Mouse (Mus musculus): Measurements from ENCODE around the gene Hdac7. TPM values are rescaled to one million over a fixed set of nuclear protein-coding genes. Genes with fewer than 3 reads are reported as not detected.

Hdac7 gene
- total and polyA plus RNA-seq, 2 experiments from 2014 or later, result 23.7 to 28.6 TPM

- peaks cover 42% of the 10 kb centered on the region for H3K4me1 ChIP-seq (ENCODE audit: insufficient read depth, low read length)
- no peaks in the 10 kb centered on the region for H3K36me3 ChIP-seq (ENCODE audit: insufficient read depth, low read length)
- no peak for ATAC-seq
- H3K27me3 ChIP-seq (ENCODE audit: insufficient read depth, low read length), result no peaks in the 10 kb centered on the region
- DNase-seq (ENCODE audit: low spot score), result no peak
- no peak for TF ChIP-seq CTCF (IDR thresholded peaks at IDR 0.05; ENCODE audit: low read depth)
- H3K9ac ChIP-seq (replicated peaks; ENCODE audit: low read length), result no peak overlapping the region
- H3K4me3 ChIP-seq (ENCODE audit: low read length), result no peak overlapping the region
- H3K4me2 ChIP-seq (ENCODE audit: low read depth, low read length), result no peak overlapping the region
- no peaks in the 10 kb centered on the region for H3K9me3 ChIP-seq (ENCODE audit: low read length)
- 58% methylated on average over 6 of the region's 6 CpGs for WGBS
- peak overlapping the region; percentile 5; the same call in 1 of the 2 replicates for H3K27ac ChIP-seq
These were observed 20.3 kb downstream of the Hdac7 start for GRCm38 (mm10) chr15:97824042-97824441.

GRCm38 (mm10) chr15:97823479-97823878 is 20.8 kb downstream of the Hdac7 start:
- ATAC-seq, result no peak
- Histone ChIP-seq H3K9me3 (ENCODE audit: low read length) (no peaks in the 10 kb centered on the region), H3K27ac (no peak overlapping the region), H3K36me3 (ENCODE audit: insufficient read depth, low read length) (no peaks in the 10 kb centered on the region), H3K4me1 (ENCODE audit: insufficient read depth, low read length) (peaks cover 37% of the 10 kb centered on the region), H3K27me3 (ENCODE audit: insufficient read depth, low read length) (no peaks in the 10 kb centered on the region), H3K4me2 (ENCODE audit: low read depth, low read length) (no peak overlapping the region), H3K9ac (replicated peaks; ENCODE audit: low read length) (no peak overlapping the region), H3K4me3 (ENCODE audit: low read length) (no peak overlapping the region)
- TF ChIP-seq CTCF (IDR thresholded peaks at IDR 0.05; ENCODE audit: low read depth), result no peak
- no peak for DNase-seq (ENCODE audit: low spot score)
- 48% methylated on average over 12 of the region's 12 CpGs for WGBS

- no peak for TF ChIP-seq CTCF (IDR thresholded peaks at IDR 0.05; ENCODE audit: low read depth)
- DNase-seq (ENCODE audit: low spot score) (no peak), ATAC-seq (no peak)
- peaks cover 32% of the 10 kb centered on the region for H3K4me1 ChIP-seq (ENCODE audit: insufficient read depth, low read length)
- no peak overlapping the region for H3K27ac ChIP-seq
- H3K9ac ChIP-seq (replicated peaks; ENCODE audit: low read length), result no peak overlapping the region
- WGBS, result 47% methylated on average over 12 of the region's 12 CpGs
- H3K4me2 ChIP-seq (ENCODE audit: low read depth, low read length), result no peak overlapping the region
- H3K4me3 ChIP-seq (ENCODE audit: low read length), result no peak overlapping the region
- H3K9me3 ChIP-seq (ENCODE audit: low read length), result no peaks in the 10 kb centered on the region
- no peaks in the 10 kb centered on the region for H3K27me3 ChIP-seq (ENCODE audit: insufficient read depth, low read length)
- no peaks in the 10 kb centered on the region for H3K36me3 ChIP-seq (ENCODE audit: insufficient read depth, low read length)
These were observed 21.6 kb downstream of the Hdac7 start for GRCm38 (mm10) chr15:97822545-97823228.

- TF ChIP-seq CTCF (IDR thresholded peaks at IDR 0.05; ENCODE audit: low read depth), result no peak
- ATAC-seq, result no peak
- no peak overlapping the region for H3K4me2 ChIP-seq (ENCODE audit: low read depth, low read length)
- no peak overlapping the region for H3K27ac ChIP-seq
- 78% methylated on average over 6 of the region's 6 CpGs for WGBS
- H3K9ac ChIP-seq (replicated peaks; ENCODE audit: low read length), result no peak overlapping the region
- peaks cover 32% of the 10 kb centered on the region for H3K4me1 ChIP-seq (ENCODE audit: insufficient read depth, low read length)
- H3K9me3 ChIP-seq (ENCODE audit: low read length), result no peaks in the 10 kb centered on the region
- H3K4me3 ChIP-seq (ENCODE audit: low read length), result no peak overlapping the region
- no peak for DNase-seq (ENCODE audit: low spot score)
- no peaks in the 10 kb centered on the region for H3K27me3 ChIP-seq (ENCODE audit: insufficient read depth, low read length)
- no peaks in the 10 kb centered on the region for H3K36me3 ChIP-seq (ENCODE audit: insufficient read depth, low read length)
These were observed 22.3 kb downstream of the Hdac7 start for GRCm38 (mm10) chr15:97821983-97822363.

- Histone ChIP-seq H3K9ac (replicated peaks; ENCODE audit: low read length) (no peak overlapping the region), H3K4me3 (ENCODE audit: low read length) (no peak overlapping the region), H3K4me2 (ENCODE audit: low read depth, low read length) (no peak overlapping the region), H3K27ac (peak overlapping the region; percentile 48; the same call in 1 of the 2 replicates), H3K4me1 (ENCODE audit: insufficient read depth, low read length) (peaks cover 32% of the 10 kb centered on the region), H3K36me3 (ENCODE audit: insufficient read depth, low read length) (no peaks in the 10 kb centered on the region), H3K9me3 (ENCODE audit: low read length) (no peaks in the 10 kb centered on the region), H3K27me3 (ENCODE audit: insufficient read depth, low read length) (no peaks in the 10 kb centered on the region)
- DNase-seq (ENCODE audit: low spot score) (no peak), ATAC-seq (no peak)
- 67% methylated on average over 10 of the region's 10 CpGs for WGBS
- no peak for TF ChIP-seq CTCF (IDR thresholded peaks at IDR 0.05; ENCODE audit: low read depth)
These were observed 22.9 kb downstream of the Hdac7 start for GRCm38 (mm10) chr15:97821321-97821982.

GRCm38 (mm10) chr15:97819937-97820336 is 24.4 kb downstream of the Hdac7 start:
- H3K9ac ChIP-seq (replicated peaks; ENCODE audit: low read length), result no peak overlapping the region
- H3K36me3 ChIP-seq (ENCODE audit: insufficient read depth, low read length), result no peaks in the 10 kb centered on the region
- no peak for TF ChIP-seq CTCF (IDR thresholded peaks at IDR 0.05; ENCODE audit: low read depth)
- 74% methylated on average over 9 of the region's 9 CpGs for WGBS
- H3K9me3 ChIP-seq (ENCODE audit: low read length), result no peaks in the 10 kb centered on the region
- H3K4me2 ChIP-seq (ENCODE audit: low read depth, low read length), result no peak overlapping the region
- H3K27me3 ChIP-seq (ENCODE audit: insufficient read depth, low read length), result no peaks in the 10 kb centered on the region
- H3K4me3 ChIP-seq (ENCODE audit: low read length), result no peak overlapping the region
- H3K4me1 ChIP-seq (ENCODE audit: insufficient read depth, low read length), result peaks cover 21% of the 10 kb centered on the region; the same call in 1 of the 2 replicates
- no peak overlapping the region for H3K27ac ChIP-seq
- ATAC-seq (no peak), DNase-seq (ENCODE audit: low spot score) (no peak)

Measured in hindbrain, postnatal 0 days (tissue).